Mouse (Mus musculus) liver, embryonic 14.5 days (tissue): Measurements from ENCODE around the gene Slc6a18.

Experiments used
- CTCF ChIP-seq: IDR thresholded peaks from 2 replicates; pipeline ENCODE4 v1.5.1; 2016; ENCODE audit warnings: antibody characterized with exemption, low read depth, control low read depth
- EP300 ChIP-seq: IDR thresholded peaks from 2 replicates; pipeline ENCODE4 v1.6.1; 2016; ENCODE audit warnings: antibody characterized with exemption, low read depth

DNA sequence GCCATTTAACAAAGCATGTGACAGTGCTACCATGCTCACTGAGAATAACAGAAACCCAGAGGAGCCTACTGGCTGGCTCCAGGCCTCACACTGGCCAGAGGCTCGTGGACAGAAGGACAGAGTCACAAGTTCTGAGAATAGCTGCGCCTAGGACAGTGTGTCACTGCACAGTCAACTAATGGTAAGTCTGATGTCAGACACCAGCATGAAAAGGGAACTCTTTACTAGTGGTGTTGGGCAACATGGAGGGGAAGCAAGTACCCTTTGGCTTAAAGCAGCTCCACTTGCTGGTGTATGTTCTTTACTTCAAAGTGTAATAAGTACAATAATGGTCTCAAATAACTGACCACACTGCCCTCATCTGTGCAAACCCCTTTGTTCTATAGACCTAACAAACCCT lies 15.5 kb upstream of the Slc6a18 start:
- TF ChIP-seq EP300 (no peak), CTCF (no peak)
